Mouse (Mus musculus) c-Kit-positive CD71-positive TER-119-negative erythroid progenitor cells, embryonic 14.5 days (primary cell): ENCODE results near the gene Trpm7.
"Not testable (repeated sequence)": the region's sequence is repeated elsewhere in the genome, so short reads cannot be mapped to it uniquely, and the experiment has no call there.

Experiments used
- DNase-seq: peaks from one replicate; pipeline ENCODE4 v3.0.0-alpha.2; 2013; ENCODE audit warnings: low read depth

The Trpm7 gene

DNA sequence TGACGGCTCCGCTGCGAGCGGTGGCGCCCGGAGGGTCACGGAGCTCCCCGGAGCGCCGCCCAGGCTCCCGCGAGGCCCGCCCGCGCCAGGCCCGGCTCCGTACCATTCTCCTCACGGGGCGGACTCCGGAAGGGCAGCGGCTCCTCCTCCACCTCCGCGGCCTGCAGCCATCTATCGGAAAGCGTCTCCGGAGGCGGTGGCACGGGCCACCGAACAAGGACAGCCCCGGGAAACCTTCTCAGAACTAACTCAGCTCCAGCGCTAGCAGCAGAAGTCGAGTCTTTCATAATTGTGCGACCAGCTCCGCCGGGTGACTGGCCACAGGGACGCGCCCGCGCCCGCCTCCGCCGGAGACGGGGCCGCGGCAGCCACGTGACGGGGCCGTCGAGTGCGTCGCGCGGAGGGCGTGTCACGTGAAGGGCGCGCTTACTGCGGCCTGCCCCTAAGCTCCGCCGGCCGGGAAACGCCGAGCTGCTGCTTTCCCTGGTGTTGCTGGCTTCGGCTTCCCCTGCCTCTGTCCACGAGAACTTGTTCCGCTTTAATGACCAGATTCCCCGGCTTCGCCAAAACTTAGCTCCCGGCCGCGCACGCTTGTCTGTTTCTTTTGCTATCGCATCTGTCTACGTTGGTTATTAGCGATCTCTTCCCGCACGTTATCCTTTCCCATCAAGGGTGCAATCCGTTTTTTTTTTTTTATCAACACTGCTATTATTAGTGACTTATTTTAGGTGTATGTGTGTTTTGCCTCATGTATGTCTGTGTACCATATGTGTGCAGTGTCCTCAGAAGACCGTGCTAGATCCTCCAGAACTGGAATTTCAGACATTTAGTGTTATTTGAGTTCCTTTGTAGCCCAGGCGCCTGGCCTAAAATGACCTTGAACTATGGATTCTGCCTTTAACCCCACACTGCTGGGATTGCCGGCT, at the start of gene Trpm7:
Gene Trpm7, minus strand, starts transcription at position 360 of the 926 bp plus-strand sequence.
- DNase-seq, result peak; percentile 83

DNA sequence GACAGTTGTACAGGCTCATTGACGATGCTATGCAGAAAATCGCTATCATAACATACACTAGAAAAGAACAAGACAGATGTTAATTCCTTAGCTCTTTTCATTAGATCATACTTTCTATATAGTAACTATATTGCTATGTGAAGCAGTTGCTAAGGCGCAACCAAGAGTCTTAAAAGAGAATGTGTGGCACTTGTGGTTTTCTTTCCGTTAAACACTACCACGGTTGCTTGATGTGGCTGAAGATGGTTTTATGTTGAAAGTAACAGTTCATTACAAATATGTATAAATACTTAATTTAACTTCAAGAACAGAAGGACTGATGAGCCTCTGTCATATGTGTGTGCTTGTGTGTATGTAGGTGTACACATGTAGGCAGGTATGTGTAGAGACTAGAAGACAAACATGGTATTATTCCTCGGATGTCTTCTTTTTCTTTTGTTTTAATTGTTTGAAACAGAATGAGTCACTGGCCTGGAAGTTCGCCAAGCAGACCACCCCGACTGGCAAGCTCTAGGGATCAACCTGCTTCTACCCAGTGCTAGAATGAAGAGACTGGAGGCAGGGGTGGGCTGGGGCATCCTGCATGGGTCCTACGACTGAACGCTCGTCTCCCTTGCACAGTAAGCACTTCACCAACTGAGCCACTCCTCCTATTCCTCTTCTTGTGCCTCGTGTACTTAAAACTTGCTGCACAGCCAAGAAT, 44.5 kb upstream of the Trpm7 start:
- no peak for DNase-seq

DNA sequence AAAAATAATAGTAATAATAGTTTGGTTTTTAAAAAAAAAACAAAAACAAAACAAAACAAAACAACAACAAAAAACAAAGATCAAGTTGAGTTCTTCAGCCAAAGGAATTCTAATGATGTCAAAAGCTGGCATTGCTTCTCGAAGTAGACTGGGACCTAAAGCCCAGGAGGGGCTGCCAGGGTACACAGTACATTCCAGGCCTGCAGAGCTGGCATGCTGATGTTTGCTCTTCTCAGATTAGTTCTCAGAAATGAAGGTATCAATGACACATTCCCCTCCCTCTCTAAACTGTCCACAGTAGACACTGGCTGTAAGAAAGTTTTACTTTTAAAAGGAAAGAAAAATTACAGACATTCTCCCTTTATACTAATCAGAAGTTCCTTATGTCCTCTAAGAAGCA, 40.2 kb upstream of the Trpm7 start:
- no peak for DNase-seq

DNA sequence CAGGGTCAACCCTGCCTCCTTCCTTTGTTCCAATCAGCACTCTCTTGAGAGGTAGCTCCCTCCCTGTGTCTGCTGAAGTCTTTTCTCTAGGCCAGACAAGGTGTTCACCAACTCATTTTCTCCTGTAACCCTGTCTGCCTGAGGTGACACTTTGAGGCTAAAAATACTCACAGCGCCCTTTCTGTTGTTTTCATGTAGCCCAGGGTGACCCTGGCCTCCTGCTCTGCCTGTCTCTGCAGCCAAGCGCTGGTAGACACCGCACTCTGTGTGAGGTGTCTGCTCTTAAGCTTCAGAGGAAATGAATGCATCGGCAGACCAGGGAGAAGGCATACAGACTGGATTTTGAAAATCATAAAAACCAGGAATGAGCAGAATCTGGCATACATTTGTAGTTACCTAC, 38.1 kb upstream of the Trpm7 start:
- DNase-seq, result no peak

DNA sequence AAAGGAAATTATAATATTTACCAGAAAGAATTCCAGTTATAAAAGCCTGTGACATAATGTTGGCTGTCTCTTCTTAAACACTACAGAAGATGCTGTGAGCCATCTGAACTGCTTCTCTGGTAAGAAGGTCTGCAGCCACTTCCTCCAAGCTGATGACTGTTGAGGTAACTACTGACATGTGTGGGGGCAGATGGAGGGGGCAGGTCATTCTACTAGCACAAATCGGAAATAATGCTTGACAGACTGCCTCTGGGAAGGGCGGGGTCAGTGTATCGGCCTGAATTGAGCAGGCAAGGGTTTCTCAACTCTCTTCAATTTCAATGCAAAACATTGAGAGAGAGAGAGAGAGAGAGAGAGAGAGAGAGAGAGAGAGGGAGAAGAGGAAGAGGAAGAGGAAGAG, 28.1 kb upstream of the Trpm7 start:
- no peak for DNase-seq

DNA sequence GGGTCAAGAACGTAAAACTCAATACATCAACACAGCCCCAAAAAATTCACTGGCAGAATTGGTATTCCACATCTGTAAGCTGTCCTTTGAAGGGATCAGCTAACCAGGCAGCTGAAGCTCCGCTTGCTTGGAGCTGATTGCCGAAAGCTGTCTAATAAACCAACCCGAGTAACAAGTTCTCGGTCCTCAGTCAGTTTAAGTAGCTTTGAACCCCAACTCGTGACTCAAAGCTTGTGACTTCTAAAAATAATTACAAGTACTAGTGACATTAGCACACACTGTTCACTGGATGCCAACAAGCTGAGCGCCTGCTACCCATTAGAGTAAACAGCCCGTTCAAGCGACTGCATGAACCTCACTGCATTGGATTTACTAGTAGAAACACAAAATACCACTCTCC, 21.5 kb upstream of the Trpm7 start:
- no peak for DNase-seq

DNA sequence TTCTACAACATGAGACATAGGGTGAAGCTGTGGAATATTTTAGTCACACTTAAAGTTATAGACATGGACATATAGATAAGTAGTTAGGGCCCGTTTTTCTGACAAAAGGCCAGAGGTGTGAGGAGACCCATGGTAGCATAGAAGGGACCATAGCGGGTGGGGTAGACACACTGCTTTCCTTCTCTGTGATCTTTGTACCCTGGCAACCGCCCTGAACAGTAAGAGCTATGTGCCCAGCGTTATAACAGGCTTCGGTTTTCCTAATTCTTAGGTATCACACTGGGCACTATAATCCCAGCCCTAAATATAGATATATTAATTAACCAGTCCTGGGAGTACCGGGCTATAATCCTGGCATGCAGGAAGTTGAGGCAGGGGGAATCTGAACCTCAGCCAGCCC, 20.9 kb upstream of the Trpm7 start:
- DNase-seq, result no peak

DNA sequence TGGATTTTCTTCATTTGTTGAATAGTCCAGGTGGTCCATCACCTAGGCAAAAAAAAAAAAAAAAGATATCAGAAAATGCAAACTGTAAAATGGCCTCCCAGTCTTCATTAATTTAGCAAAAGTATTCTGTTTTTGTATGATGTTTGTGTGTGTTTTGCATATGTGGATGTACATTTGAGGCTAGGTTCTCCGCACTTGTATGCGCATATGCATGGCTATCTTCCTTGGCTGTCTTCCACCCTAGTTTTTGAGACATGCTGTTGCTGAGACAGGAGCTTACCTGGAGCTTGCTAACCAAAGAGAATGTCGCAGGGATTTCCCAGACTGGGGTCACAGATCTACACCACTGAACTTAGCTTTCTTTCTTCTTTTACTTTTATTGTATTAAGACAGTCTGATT, 18.2 kb upstream of the Trpm7 start:
- no peak for DNase-seq

DNA sequence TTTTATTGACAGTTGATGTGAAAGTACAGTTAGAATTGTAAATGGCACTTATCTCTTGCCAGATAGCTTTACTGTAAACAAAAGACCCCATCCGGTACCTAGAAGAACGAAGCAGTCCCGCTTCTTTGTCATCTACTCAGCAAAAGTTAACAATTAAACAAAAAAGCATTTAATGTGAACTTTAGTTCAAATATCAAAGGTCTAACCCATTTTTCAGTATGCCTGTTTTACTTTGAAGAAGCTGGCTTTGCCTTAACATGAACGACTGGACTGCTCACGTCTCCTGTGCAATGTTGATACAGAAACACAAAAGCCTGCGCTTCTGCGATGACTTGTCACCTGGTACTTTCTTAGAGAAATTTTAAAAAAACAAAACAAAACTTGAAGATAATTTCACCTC, 16.3 kb upstream of the Trpm7 start:
- DNase-seq, result no peak

DNA sequence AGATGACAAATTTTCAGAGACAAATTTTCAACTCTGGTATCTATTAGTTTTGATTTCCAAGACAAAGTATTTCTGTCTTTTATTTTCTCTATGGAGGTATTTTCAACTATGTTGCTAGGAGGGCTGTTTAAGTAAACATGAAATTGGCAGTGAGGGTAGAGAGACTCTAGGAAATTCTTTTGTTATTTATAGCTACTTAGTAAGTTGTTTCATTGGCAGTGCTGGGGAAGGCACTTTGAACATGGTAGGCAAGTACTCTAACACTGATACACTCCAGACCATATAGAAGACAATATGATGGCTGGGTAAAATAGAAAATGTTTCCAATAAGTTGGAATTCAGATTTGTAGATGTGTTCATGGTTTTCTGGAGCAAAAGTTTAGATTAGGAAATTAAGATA, 15.7 kb upstream of the Trpm7 start:
- DNase-seq, result no peak

DNA sequence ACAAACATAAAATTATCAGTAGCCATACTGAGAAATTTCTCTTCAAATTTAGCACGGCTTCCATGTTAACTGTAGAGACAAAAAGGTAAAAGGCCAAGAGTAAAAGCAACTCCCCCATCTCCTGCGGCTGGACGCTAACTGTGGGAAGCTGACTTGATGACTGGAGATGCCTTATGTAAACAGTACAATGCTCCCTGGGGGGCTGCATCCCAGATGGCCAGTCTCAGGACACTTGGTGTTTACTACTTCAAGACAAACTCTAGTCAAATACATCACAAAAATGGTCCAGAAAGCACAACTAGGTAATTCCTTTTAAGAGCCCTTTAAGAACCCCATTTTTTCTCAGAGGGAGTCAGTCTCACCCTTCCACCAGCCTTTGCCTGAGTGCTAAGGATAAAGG, 11.1 kb upstream of the Trpm7 start:
- no peak for DNase-seq

DNA sequence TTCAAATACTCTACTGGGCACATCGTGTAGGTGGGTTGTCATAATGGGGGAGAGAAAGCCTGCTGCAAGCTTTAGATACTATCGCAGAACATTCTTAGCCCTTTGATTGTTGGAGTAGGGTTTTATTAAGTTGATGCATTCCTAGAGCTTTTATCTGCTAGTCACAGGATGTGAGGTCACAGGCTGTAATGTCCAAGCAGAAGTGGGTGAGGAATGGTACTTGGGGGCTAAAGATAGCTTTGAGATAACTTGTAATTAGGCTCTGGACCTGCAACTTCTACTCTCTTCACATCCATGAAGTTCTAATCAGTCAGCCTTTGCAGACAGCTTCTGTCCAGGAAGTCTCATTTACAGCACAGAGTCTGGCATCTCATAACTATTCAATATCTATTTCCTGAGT, 9.8 kb upstream of the Trpm7 start:
- no peak for DNase-seq

DNA sequence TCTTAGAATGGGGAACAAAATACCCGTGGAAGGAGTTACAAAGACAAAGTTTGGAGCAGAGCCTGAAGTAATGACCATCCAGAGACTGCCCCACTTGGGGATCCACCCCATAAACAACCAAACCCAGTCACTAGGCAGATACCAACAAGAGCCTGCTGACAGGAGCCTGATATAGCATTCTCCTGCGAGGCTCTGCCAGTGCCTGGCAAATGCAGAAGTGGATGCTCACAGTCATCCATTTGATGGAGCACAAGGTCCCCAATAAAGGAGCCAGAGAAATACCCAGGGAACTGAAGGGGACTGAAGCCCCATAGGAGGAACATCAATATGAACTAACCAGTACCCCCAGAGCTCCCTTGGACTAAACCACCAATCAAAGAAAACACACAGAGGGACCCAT, 6.7 kb upstream of the Trpm7 start:
- not testable (repeated sequence) for DNase-seq

DNA sequence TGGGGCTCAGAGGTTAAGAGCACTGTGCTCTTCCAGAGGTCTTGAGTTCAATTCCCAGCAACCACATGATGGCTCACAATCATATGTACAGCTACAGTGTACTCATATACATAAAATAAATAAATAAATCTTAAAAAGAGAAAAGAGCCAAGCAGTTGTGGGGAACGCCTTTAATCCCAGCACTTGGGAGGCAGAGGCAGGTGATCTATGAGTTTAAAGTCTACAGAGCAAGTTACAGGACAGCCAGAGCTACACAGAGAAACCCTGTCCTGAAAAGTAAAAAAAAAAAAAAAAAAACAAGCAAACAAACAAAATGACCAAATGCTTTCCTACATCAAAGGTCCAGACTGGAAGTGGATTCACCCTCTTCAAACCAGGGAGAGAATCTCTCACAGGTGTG, 2.0 kb upstream of the Trpm7 start:
- DNase-seq, result no peak

DNA sequence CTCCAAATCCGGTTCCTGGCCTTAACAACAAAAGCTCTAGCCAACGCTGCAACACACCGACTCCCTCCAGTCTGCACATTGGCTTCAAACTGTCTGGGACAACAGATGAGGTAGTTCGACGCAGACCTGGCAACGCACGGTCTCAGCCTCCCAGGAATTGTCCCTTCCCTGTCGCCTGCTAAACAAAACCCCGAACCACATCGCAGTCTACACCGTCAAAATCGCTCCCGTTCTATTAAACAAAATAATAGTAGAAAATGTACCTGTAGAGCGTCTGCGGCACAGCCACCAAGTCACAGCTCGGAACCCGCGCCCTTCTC, 554 bp downstream of the Trpm7 start:
- peak; percentile 39 for DNase-seq

DNA sequence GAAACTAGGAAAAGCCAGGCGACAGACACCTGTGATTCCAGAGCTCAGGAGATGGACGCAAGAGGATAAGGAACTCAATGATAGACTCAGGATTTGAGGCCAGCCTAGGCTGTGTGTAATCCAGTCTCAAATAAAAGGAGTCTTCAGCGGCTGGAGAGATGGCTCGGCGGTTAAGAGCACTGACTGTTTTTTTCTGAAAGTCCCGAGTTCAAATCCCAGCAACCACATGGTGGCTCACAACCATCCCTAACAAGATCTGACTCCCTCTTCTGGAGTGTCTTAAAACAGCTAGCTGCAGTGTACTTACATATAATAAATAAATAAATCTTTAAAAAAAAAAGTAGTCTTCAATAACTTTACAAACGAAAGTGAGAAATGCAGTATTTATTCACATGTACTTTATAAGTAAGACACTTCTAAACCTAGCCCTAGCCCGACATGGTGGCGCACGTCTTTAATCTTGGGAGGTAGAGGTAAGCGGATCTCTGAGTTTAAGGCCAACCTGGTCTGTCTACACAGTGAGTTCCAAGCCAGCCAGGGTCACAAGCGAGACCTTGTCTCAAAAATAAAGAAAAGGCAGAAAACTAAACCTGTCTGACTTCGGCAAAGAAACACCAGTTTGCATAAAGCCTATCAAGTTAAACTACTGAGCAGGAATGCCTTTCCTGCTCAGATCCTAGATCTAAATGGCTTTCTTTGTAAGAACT, 1.1 kb downstream of the Trpm7 start:
- DNase-seq, result peak; percentile 34

DNA sequence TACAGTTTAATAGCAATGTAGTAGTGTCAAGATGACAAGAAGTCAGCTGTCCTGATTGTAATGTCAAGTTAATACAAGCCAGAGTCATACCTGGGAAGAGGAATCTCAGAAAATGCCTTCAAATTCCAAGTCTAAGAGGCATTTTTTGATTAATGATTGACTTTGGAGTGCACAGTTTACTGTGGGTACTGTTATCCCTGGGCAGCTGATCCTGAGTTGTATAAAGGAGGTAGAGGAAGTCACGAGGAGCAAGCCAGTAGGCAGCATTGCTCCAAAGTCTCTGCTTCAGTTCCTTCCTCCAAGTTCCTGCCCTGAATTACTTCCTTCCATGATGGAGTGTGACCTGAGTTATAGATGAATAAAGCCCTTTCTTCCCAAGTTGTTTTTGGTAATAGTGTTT, 9.7 kb downstream of the Trpm7 start:
- DNase-seq, result no peak

DNA sequence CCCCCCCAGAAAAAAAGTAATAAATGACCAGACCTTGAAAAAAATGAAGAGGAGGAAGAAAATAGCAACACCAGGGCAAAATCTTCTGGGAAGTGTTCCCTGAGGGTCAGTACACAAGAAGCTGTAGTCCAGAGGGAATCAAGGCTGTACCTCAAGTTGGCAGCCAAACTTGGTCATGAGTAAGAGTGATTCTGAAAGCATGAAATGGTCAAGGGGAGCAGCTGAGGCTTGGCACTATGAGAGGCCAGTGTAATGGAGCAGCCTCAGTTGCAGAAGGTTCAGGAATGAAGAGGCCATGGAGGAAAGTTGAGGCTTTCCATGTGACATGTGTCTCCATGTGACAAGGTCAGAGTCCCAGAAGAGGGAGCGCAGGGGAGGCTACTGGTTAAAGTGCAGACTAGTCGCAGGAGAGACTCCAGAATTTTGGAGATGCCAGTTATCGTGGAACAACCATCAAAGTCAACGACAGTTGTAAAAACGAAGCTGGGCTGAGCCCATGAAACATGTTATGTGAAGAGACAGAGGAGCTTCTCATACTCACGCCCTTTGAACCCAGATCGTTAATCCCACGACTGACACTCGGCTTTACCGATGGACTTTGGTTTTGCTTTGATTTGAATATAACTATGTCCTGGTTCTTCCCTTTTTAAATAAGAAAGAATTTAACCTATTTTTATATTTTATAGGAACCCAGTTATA, 10.4 kb downstream of the Trpm7 start:
- DNase-seq, result no peak

DNA sequence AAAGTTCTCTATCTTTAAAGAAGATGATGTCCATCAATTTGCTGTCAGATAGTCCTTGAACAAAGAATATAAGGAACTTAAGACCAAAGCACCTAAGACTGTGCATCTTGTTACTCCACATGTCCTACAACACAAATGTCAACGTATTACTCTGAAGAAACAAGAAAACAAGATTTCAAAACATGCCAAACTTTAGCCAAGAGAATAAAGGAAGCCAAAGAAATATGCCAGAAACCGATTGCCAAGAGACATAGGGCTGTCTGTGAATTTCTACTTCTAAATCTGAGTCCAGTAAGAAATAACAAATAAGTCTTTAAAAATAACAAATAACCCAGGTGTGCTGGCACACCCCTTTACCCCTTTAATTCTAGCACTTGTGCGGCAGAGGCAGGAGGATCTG, 11.0 kb downstream of the Trpm7 start:
- DNase-seq, result no peak

DNA sequence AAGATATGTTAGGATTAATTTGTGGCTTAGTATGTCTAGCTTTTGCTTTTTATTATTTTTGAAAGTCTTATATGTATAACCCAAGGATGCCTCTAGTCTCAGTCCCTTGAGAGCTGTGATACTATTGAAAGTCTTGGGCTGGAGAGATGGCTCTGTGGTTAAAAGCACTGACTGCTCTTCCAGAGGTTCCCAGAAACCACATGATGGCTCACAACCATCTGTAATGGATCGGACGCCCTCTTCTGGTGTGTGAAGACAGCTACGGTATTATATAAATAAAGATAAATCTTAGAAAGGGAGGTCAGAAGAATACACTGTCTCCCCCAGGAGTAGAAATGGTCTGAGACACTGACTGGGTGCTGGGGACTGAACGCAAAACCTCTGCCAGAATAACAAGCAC, 31.3 kb downstream of the Trpm7 start:
- DNase-seq, result no peak

DNA sequence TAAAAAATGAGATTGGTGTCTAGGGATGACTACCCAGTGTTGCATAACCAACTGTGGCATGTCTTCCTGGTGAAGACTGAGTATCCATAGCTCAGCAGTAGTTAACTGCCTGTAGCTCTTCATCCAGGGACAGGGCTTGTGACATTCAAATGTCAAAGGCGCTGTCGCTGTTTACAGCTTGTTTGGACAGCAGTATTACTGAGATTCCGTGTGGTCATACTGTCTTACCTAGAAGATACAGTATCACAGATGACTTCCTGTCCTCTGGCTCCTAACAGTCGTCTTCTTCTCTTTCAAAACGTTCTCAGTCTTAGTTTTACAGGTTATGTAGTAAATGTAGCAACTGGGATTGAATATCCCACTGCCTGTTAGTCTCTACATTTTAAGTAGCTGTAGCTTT, 37.2 kb downstream of the Trpm7 start:
- no peak for DNase-seq

DNA sequence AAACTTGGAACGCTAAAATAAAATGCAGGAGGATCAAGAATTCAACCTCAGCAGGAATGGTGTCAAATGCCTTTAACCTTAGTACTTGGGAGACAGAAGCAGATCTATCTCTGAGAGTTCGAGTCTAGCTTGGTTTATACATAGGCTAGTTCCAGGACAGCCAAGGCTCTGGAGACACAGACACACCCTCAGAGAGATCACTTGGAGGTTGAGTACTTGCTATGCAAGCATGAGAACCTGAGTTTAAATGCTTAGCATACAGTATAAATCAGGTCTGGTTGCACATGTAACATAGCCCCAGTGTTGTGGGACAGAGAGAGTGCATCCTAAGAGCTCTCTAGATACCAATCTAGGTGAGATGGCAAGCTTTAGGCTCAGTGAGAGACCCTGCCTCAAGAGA, 58.6 kb downstream of the Trpm7 start:
- DNase-seq, result no peak
